Mouse (Mus musculus) gastrocnemius, postnatal 4 days (tissue): ENCODE measurements at regions not wholly inside any gene's neighbourhood (a gene's known extent, or its start where the extent isn't known, plus 50 kb on each side); places are given as distances from the start of the nearest gene placed in this dataset.

Source experiments
- DNase-seq, 2 experiments: peaks; one replicate each; pipeline ENCODE4 v3.0.0; 2021 to 2022; ENCODE audit warnings: low spot score in 2 of 2, mixed read lengths in 2 of 2

DNA sequence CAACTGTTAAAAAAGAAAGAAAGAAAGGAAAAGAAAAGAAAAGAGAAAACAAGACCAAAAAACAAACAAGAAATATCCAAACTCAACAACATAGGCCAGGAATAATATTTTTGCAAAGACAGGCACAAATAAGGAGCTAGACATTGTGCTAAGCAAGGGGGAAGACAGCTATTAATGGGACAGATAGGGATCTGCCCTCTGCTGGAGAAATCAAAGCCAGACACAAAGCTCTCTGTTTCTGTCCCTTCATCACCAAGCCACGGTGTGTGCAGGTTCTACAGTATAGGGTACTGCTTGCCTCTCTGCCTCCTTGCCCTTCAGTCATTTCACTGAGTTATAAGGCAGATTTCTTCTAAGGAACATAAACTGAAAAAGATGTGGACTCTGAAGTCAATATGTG lies 57.8 kb upstream of the Chchd3 start:
- no peak for DNase-seq

DNA sequence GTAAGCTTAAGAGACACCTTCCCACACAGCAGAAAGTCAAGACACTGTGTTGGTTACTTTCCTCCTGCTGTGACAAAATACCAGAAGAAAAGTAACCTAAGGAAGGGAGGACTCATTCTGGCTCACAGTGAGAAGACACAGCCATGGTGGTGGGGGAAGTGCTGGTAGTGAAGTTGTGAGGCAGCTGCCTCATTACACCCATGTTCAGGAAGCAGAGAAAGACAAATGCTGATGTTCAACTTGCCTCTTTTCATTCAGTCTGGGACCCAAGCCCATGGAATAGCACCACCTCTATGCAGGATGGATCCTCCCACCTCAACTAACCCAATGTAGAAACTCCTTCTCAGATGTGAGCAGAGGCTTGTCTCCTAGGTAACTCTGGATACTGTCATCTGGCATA lies 60.5 kb upstream of the Chchd3 start:
- DNase-seq, result no peak

DNA sequence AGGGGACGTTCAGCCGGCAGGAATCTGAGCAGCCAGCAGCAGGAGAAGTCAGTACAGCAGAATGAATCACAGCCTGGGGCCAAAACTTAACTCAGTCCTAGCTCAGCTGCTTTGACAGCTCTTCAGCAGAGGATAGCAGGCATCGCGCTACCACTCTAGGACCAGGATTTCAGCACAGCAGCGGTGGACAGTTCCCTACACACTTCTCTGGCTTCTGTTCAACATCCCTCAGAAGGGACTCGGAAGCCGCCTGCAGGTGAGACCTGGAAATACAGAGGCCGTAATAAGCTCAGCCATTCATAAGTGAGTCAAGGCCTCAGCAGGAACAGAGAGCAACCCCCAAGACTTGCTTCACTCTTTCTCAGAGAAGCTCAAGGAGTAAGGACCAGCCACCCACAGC lies 66.5 kb upstream of the Chchd3 start:
- DNase-seq, result peak; percentile 42 to 77

DNA sequence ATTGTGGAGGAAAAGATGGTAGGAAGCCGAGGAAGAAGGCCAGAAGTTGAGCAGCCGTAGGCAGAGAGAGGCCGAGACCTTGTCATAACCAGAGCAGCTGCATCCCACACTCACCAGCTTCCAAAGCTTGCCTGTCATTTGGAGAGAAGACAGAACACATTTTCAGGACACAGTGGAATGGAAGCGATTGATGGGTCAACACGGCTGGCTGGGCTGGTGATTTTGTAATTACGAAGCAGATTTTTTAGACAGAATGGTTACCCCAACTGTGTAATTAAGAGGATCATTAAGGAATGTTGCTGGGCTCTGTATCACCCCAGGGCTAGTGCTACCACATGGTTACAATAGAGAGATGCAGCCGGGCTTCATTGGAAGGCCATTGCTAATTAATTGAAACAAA lies 76.8 kb upstream of the Chchd3 start:
- DNase-seq, result no peak

DNA sequence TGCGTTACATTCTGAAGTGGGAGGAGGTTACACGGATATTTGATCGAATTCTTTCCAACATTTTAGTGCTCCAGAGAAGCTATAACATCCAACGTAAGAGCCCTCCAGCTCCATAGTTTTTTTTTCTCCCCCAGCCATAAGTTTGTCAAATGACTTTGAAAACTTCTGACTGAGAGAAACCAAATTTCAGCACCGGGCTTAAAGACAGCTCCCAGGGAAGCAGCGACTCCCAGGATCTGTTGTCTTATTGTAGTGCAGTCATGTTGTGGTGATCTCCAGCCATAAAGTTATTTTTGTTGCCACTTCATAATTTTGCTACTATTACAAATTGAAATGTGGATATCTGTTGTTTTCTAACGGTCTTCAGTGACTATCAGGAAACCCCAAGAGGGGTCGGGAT lies 77.8 kb upstream of the Chchd3 start:
- DNase-seq, result peak in 1 of 2 experiments; percentile 24

DNA sequence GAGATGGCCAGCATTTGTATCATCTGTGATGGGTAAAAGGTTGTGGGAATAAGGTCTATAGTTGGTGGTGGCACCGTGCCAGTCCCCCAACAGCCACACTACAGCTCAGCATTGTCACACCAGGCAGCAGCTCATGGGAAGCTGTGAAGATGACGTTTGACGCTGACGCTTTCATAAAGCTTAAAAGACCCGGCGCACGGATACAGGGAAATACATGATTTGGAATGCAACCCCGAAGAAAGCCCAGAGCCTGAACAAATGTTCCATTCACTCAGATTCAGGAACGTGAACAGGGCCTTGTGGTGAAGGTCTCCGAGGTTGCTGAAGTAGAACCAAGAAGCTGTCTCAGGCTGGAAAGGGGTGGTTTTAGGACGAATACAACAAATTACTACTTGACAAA lies 82.4 kb upstream of the Exoc4 start:
- DNase-seq, result no peak

DNA sequence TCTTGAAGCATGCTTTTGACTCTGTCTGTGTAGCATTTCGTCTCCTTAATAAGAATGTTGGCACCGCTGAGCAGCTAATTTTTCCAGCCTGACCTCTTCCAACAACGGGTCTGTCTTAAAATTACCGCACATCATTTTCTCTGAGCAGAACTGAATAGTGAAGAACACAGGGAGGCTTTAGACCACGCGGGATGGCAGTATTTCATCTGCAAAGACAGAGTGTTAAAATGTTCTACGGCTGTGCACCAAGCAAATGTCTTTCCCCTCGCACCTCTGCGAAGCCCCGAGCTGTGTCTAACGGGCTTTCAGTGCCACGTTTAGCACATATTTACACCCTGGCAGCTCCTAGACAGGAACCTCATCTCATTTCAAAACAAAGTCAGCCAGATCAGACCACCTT lies 75.3 kb upstream of the Exoc4 start:
- no peak for DNase-seq

DNA sequence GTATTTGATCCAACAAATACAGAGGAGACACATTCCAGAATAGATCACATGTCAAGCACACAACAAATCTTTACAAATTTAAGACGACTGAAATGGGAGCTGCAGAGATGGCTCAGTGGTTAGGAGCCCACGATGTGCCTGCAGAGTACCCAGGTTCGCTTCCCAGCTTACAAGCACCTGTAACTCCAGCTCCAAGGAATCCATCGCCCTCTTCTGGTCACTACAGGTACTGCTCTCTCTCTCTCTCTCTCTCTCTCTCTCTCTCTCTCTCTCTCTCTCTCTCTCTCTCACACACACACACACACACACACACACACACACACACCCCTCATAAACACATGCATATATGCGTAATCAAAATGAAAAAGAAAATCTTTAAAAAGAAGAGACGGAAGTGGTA lies 74.3 kb upstream of the Exoc4 start:
- DNase-seq, result no peak

DNA sequence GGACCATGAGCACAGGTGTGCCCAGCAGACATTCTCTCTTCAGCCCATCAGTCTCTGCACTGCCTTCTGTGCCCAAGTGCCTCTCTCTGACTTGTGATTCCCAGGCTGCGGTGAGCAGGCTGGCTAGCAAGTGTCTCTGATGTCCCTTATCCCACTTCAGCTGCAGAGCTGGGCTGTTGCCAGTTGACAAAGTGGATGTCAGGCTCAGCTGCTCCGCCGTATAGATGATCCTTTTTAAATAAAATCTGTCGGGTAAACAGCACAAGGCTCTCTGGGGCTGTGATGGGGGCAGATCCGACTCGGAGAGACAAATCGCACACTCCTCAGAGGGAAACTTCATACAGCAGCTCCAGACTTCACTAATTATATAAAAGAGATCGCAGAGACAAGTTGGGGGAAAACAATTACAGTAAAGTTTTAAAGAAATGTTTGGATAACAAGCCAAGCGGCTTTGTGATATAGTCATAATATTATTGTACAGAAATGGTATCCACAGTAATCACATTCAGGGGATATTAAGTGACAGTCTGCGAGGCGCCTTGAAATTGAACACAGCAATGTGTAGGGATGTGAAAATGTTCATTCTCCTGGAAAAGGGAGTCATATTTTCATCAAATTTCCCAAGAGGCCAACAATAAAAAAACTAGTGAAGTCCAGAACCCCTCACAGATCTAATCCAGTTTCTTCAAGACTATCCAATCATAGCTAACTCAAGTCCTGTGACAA lies 59.2 kb upstream of the Exoc4 start:
- DNase-seq, result no peak

DNA sequence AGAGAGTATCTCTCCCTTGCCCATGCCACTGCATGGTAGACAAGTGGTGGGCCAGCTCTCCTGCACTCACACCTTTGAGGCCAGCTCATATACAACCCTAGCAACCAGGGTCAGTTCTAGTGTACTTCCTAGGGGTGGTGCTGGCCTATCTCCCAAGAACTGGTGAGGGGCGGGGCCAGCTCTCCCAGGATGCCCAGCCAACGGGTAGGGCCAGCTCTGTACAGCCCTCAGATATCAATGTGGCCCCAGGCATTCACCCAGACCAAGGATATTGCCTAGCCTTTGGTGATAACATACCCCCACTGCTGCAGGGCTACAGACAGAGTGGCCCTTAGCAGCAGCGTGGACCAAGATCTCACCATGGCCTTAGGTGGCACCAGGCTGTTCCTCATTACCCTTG lies 55.1 kb upstream of the Exoc4 start:
- no peak for DNase-seq
